Mouse (Mus musculus): ENCODE measurements around the gene Gm6583.

Gm6583 gene

DNA sequence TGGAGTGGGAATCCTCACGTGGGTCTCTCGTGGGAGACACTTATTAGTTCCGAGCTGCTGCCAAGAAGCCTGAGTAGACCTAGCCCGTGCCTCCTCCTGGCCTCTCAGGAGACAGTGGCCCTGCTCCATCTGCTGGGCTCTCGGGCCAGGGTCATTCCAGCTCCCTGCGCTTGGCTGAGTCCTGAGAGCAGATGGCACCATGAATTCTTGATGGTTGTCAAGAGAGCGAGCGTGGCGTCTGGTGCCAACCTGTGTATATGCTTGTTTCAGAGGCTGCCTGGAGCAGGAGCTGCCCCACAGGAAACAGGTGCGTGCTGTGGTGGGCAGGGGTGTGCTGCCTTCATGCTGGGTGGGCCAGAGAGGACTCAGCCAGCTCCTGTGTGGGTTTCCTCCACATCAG, 12.8 kb upstream of the Gm6583 start:
- DNase-seq (ENCODE audit: low spot score in 2 of 2): no peak

DNA sequence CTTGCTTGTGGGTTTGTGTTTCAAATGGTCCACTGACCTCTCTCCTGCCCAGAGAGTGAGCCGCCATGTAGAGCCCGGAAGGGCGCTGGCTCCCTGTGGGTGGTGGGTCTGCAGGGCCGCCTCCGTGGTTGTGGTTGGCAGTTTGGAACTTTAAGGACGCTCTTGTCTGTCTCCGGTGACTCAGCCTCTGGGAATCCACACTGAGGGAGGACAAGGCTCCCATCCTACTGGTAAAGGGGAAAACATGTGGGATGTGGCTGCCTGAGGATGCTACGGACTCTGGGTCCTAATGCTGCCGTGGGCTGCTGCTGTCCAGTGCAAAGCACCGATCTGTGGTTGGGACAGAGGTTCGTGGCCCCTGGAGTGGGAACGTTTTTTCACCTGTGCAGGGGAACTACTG, 12.1 kb upstream of the Gm6583 start:
- DNase-seq (ENCODE audit: low spot score in 2 of 2): no peak

DNA sequence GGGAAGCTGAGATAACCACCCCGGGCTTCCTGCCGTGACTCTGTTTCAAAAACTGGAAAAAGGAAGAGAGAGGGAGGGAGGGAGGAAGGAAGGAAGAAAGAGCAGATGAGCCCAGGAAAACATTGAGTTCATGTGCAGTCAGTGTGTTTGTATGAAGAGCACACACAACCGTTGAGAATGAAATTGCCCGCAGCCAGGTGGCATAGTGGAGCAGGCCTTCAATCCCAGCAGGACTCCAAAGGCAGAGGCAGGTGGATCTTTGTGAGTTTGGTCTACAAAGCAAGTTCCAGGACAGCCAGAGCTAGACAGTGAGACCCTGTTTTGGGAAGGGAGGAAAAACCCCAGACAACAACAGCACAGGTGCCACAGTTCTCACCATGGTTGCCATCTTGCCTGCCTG, 11.5 kb upstream of the Gm6583 start:
- DNase-seq (ENCODE audit: low spot score in 2 of 2): no peak

GRCm38 (mm10) chr5:112366879-112367278, 11.0 kb upstream of the Gm6583 start:
- DNase-seq (ENCODE audit: low spot score in 2 of 2): no peak

- DNase-seq (ENCODE audit: low spot score in 2 of 2): no peak
Observed at GRCm38 (mm10) chr5:112364184-112364797, 8.5 kb upstream of the Gm6583 start.

GRCm38 (mm10) chr5:112360077-112360476, 4.2 kb upstream of the Gm6583 start:
- DNase-seq (ENCODE audit: low spot score in 2 of 2): no peak

DNA sequence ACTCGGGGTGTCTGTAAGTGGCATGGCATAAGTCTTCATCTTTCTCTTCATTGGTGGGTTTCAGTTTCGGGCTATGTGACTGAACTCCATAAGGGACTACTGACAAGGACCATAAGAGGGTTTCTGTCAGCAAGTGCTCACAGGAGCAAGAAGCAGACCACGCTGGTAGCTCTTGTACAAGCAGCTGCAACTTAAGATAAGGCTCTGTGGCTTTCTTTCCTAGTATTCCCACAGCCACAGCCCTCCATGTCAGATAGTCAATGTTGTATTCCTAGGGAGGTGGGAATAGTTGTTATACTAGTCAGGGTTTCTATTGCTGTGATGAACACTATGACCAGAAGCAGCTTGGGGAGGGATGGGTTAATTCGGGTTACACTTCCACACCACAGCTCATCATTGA, 3.7 kb upstream of the Gm6583 start:
- DNase-seq (ENCODE audit: low spot score in 2 of 2): no peak

GRCm38 (mm10) chr5:112356322-112356721, 489 bp upstream of the Gm6583 start:
- DNase-seq (ENCODE audit: low spot score in 2 of 2): no peak

DNA sequence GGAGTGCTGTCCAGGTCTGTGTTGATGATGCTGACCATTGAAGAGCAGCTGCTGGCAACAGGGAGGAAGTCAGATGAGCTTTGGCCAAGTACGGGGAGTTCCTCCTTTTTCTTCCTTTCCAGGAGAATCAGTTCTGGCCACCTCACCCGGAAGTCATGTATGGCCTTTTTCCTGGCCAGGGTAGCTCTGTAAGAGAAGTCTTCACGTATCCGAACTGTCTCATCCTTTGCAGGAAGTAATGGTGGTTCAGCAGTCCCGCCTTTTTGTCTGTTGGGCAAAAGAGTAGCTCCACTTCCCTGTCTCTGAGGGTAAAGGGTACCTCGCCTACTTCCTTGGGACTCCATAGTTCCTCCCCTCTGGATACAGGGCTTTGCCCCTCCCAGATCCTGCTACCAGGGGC, 340 bp downstream of the Gm6583 start:
- DNase-seq (ENCODE audit: low spot score in 2 of 2): no peak

- no peak for DNase-seq (ENCODE audit: low spot score in 2 of 2)
Observed at GRCm38 (mm10) chr5:112349169-112349568, 6.7 kb downstream of the Gm6583 start.

- no peak for DNase-seq (ENCODE audit: low spot score in 2 of 2)
Observed at GRCm38 (mm10) chr5:112346211-112346965, 9.4 kb downstream of the Gm6583 start.

GRCm38 (mm10) chr5:112344092-112344960, 11.5 kb downstream of the Gm6583 start:
- no peak for DNase-seq (ENCODE audit: low spot score in 2 of 2)

DNA sequence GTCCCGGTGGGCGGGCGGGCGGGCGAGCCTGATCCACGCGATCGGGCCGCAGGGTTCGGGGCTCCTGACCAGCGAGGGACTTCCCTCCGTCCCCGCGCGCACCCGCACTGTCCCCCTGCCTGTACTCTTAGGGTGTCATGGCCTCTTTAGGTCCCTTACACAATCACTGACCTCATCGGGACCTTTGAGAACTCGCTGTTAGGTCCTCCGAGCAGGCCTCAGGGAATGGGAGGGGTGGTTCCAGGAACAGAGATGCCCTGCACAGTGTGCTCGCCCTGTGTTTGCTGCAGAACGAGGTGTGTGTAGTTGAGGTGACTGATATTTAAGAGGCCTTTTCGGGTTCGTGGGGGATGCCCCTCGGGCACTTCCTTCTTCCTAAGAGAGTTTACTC, 12.6 kb downstream of the Gm6583 start:
- no peak for DNase-seq (ENCODE audit: low spot score in 2 of 2)

DNA sequence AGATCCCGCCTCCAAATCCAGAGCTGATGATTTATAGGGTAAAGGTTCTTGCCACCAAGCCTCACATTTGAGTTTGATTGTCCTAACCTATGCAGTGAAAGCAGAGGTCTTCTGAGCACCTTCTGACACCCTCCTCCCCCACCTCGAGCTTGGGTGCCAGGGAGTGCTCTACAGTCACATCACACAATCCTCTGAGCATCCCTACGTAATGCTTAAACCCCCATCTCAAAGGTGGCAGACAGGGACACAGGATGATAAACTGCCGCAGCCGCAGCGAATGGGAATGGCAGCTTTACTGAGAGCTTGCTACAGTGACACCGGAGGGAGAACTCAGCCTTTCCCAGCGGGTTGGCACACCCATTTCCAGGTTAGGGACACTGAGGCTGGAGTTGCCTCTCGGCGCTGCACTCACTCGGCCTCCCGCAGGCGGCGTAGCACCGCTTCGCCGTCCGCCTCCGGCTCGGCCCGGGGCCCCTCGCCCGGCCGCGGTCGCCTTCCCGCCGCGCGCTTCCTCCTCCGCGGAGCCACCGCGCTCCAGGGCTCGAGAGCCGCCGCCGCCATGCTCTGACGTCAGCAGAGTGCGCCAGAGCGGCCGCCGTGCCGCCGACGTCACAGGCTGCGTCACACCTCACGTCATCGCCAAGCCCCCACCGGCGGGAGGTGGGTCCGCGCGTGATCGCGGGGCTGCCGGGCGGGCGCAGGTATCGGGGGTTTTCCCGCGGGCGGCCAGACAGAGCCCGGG, 13.2 kb downstream of the Gm6583 start, which contains the start of the genes Srrd and Hps4:
Srrd (minus strand) TSS at position 578 of the 742 bp plus-strand sequence.
Hps4 (plus strand) TSS at position 621 of the 742 bp plus-strand sequence.
- DNase-seq (ENCODE audit: low spot score in 2 of 2): peak; percentile 66 to 85

- no peak for DNase-seq (ENCODE audit: low spot score in 2 of 2)
Observed at GRCm38 (mm10) chr5:112339215-112339614, 16.6 kb downstream of the Gm6583 start.

DNA sequence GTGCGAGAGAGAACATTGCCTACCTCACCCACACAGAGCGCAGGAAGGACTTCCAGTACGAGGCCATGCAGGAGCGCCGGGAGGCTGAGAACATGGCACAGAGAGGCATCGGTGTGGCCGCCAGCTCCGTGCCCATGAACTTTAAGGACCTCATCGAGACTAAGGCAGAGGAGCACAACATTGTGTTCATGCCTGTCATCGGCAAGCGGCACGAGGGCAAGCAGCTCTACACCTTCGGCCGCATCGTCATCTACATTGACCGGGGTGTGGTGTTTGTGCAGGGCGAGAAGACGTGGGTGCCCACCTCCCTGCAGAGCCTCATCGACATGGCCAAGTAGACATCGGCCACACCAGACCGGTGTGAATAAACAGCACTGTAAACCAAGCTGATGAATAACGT, 18.8 kb downstream of the Gm6583 start:
- DNase-seq (ENCODE audit: low spot score in 2 of 2): no peak

GRCm38 (mm10) chr5:112335473-112335872, 20.4 kb downstream of the Gm6583 start:
- DNase-seq (ENCODE audit: low spot score in 2 of 2): peak; percentile 23 to 27

DNA sequence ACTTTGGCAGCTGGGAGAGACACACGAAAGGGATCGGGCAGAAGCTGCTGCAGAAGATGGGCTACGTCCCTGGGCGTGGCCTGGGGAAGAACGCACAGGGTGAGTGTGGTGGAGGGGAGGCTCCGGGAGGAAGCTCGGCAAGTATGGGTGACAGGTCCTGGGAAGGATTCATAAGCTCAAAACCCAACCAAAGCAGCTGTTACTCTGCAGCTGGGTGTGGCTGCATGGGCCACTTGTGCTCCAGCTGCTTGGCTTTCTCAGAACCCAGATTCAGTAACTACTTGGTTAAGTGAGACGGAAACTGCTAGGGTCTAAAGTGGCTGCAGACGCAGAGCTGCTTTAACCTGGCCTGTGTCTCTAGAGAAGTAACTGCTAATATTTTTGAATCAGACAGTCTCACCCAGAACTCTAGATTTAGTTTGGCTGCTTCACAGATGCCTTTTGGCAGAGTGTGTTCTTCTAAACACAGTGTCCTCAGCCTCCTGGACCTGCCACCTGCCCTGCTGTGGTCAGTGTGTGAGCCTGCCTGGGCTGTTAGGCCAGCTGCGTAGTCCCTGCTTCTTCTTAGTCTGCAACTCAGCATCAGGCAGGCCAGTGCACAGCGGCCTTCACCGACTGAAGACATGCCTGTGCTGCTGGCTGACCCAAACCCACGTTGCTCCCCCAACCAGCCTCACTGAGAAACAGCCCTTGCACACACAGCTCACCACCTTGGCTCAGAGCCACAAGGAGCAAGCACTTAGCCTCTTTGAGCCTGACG, 25.8 kb downstream of the Gm6583 start:
- DNase-seq (ENCODE audit: low spot score in 2 of 2): no peak

DNA sequence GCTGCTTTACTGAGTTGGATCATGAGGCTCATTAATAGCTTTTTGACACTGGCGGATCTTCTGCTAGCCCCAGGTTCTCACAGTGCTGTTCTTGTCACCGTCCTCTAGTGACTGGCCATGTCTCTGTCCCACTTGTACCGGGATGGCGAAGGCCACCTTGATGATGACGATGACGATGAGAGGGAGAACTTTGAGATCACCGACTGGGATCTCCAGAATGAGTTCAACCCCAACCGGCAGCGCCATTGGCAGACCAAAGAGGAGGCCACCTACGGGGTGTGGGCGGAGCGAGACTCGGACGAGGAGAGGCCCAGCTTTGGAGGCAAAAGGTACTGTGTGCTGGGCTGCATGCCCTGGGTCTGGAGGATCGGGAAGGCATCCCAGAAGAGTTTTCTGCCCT, 28.0 kb downstream of the Gm6583 start:
- no peak for DNase-seq (ENCODE audit: low spot score in 2 of 2)

DNA sequence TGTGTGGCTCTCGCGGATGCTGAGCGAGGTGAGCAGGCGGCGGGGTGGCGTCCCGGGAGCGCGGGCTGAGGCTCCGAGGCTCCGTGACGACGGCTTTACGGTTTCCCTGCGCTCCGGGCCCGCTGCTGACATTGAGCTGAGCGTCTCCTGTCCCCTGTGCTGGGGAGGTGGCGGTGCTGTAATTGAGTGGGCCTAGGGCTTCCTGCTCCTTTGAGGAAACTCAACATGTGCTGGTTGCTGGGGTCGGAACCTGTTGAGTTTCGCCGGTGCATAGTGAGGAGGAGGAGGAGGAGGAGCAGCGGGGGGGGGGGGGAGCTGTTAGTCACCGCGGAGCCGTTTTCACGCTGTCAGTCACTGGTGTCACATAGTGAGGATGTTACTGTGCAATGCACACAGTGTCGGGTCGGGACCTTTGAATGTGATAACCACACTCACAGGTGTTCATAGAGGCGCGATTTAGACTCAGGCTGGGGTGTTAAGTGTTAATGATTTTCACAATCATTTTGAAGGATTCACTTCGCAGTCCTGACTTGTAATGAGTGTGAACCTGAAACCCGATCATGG, 29.3 kb downstream of the Gm6583 start:
- DNase-seq (ENCODE audit: low spot score in 2 of 2): no peak
